Mouse (Mus musculus) intestine, postnatal 0 days (tissue): ENCODE results near the gene Hes1. TPM values are rescaled to one million over a fixed set of nuclear protein-coding genes. Genes with fewer than 3 reads are reported as not detected.

Source experiments
- ATAC-seq: fragments of 200-750 bp; cut with Nextera tagmentation; 2 replicates; pipeline ENCODE4 v1.8.0; 2017; ENCODE audit warnings: mild to moderate bottlenecking, moderate TSS enrichment, moderate library complexity
- H3K27ac ChIP-seq: fragments of 300-500 bp; sonication (generic); 2 replicates; pipeline ENCODE4 v1.5.1; 2014; ENCODE audit warnings: mild to moderate bottlenecking, low read depth, low read length, moderate library complexity
- H3K27me3 ChIP-seq: fragments of 300-500 bp; sonication (generic); replicated peaks from 2 replicates; pipeline ENCODE4 v1.6.1; 2014; ENCODE audit warnings: low read length, mixed read lengths; ENCODE audit not compliant: control insufficient read depth, insufficient read depth
- H3K36me3 ChIP-seq: fragments of 300-500 bp; sonication (generic); 2 replicates; pipeline ENCODE4 v1.6.1; 2014; ENCODE audit warnings: mild to moderate bottlenecking, moderate library complexity; ENCODE audit not compliant: control insufficient read depth, insufficient read depth
- H3K4me1 ChIP-seq: fragments of 300-500 bp; sonication (generic); replicated peaks from 2 replicates; pipeline ENCODE4 v1.6.1; 2014; ENCODE audit warnings: antibody characterized with exemption, low read length, mixed read lengths; ENCODE audit not compliant: control insufficient read depth, insufficient read depth
- H3K4me2 ChIP-seq: fragments of 300-500 bp; sonication (generic); replicated peaks from 2 replicates; pipeline ENCODE4 v1.6.1; 2014; ENCODE audit warnings: low read depth, mild to moderate bottlenecking, moderate library complexity
- H3K4me3 ChIP-seq: fragments of 300-500 bp; sonication (generic); 2 replicates; pipeline ENCODE4 v1.5.1; 2014; ENCODE audit warnings: low read depth, low read length
- H3K9ac ChIP-seq: fragments of 300-500 bp; sonication (generic); 2 replicates; pipeline ENCODE4 v1.6.1; 2014; ENCODE audit warnings: mild to moderate bottlenecking, low read depth, low read length
- H3K9me3 ChIP-seq: fragments of 300-500 bp; sonication (generic); 2 replicates; pipeline ENCODE4 v1.6.1; 2016; ENCODE audit warnings: mixed run types; ENCODE audit not compliant: control insufficient read depth
- CTCF ChIP-seq: sonication (generic); IDR thresholded peaks from 2 replicates; pipeline ENCODE4 v1.5.1; 2016; ENCODE audit warnings: low read depth, mild to moderate bottlenecking, control low read depth, antibody characterized with exemption, moderate library complexity
- WGBS: fragments of 180-500 bp; shearing (Covaris S2); extraction: QIAGEN DNeasy Blood & Tissue Kit; methylation state at CpG from one replicate; pipeline ENCODE4 v1.1.7; 2014; 5-methylcytosine and 5-hydroxymethylcytosine counted together
- polyA plus RNA-seq: library from polyadenylated mRNA; unstranded; fragments of >200 nt; fragmentation: Nextera tagmentation; extraction: Ambion mirVana; gene quantifications from 2 replicates; pipeline ENCODE4 v1.2.1, GENCODE M21; 2015

Hes1 gene
- polyA plus RNA-seq, 1 experiment from 2014 or later, result 52.9 TPM

GRCm38 (mm10) chr16:30113800-30114199, 49.6 kb downstream of the Hes1 start:
- Histone ChIP-seq H3K9me3 (0 out of 2 replicates have a peak, but pooled peaks cover 4% of the 10 kb centered on the region), H3K36me3 (no peaks in the 10 kb centered on the region), H3K27me3 (no peaks in the 10 kb centered on the region), H3K4me1 (no peaks in the 10 kb centered on the region), H3K4me3 (no peak overlapping the region), H3K4me2 (no peak overlapping the region), H3K27ac (no peak overlapping the region), H3K9ac (no peak overlapping the region)
- TF ChIP-seq CTCF, result no peak
- 49% methylated on average over 8 of the region's 8 CpGs for WGBS
- ATAC-seq, result no peak

DNA sequence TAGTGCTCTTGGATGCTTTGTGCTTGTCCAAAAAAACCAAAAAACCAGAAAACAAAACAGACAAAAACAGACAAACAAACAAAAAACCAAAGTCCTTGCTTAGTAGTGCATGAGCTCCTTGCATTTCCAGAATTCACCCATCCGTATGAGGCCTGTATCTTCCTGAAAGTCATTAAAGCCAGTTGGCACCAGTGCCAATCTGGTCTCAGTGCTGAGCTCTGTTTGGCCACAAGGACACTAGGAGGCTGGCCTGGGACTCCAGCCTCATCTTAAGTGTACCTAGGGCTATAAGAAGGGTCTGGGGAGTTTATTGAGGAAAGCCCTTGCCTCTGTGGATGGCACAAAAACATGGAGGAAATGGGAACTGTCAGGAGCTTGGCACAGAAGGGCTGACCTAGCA, 50.3 kb downstream of the Hes1 start:
- H3K27me3 ChIP-seq, result no peaks in the 10 kb centered on the region
- H3K4me3 ChIP-seq, result no peak overlapping the region
- H3K9ac ChIP-seq, result no peak overlapping the region
- H3K36me3 ChIP-seq, result no peaks in the 10 kb centered on the region
- TF ChIP-seq CTCF, result no peak
- ATAC-seq, result no peak
- H3K27ac ChIP-seq, result no peak overlapping the region
- H3K9me3 ChIP-seq, result 0 out of 2 replicates have a peak, but pooled peaks cover 4% of the 10 kb centered on the region
- 89% methylated on average over 1 of the region's 1 CpGs for WGBS
- H3K4me2 ChIP-seq, result no peak overlapping the region
- no peaks in the 10 kb centered on the region for H3K4me1 ChIP-seq

Other genes with a start within 250 kb of the Hes1 start
- 0.08 and 0.09 TPM in 2 replicates for gene Cpn2, start 203.1 kb downstream of the Hes1 start, polyA plus RNA-seq
- gene Lrrc15, start 218.9 kb downstream of the Hes1 start, polyA plus RNA-seq, result 0.30 and 0.34 TPM in 2 replicates
- gene Gp5, start 246.4 kb downstream of the Hes1 start, polyA plus RNA-seq, result 0.13 TPM in 2 replicates